Mouse (Mus musculus): ENCODE measurements around the gene Nrsn2.

- TF ChIP-seq POLR2AphosphoS5 (IDR thresholded peaks at IDR 0.05; ENCODE audit: insufficient replicate concordance, low read depth, low read length): no peak
- TF ChIP-seq CTCF (IDR thresholded peaks at IDR 0.05; ENCODE audit: low read depth, low read length): no peak
- TF ChIP-seq TAL1 (conservative IDR thresholded peaks at IDR 0.05; ENCODE audit: low read depth, low read length): no peak
- no peak for TF ChIP-seq GATA1 (IDR thresholded peaks at IDR 0.05; ENCODE audit: borderline replicate concordance, low read length)
- TF ChIP-seq GATA2 (IDR thresholded peaks at IDR 0.05; ENCODE audit: borderline replicate concordance, low read depth, low read length): no peak
Measured at GRCm38 (mm10) chr2:152339631-152340179, 36.7 kb downstream of the Nrsn2 start.
